Mouse (Mus musculus): ENCODE measurements at regions not wholly inside any gene's neighbourhood (a gene's known extent, or its start where the extent isn't known, plus 50 kb on each side); places are given as distances from the start of the nearest gene placed in this dataset.

- in situ Hi-C loops (cut with MboI; ENCODE audit: low sequenced_read_pairs in 2 of 2, unreplicated experiment in 2 of 2), result no loop called here
- no peak for DNase-seq (ENCODE audit: low read depth, low spot score)
- no peak overlapping the region for H3K9ac ChIP-seq (ENCODE audit: insufficient read depth, low read depth, low read length, poor library complexity, severe bottlenecking)
Measured at GRCm38 (mm10) chr16:62288948-62289347, 497.7 kb downstream of the Nsun3 start.

More at GRCm38 (mm10) chr16:62288948-62289347, 497.7 kb downstream of the Nsun3 start:
- H3K9me3 ChIP-seq (ENCODE audit: control insufficient read depth, insufficient read depth, low read depth, low read length), result no peaks in the 10 kb centered on the region
- H3K27ac ChIP-seq (ENCODE audit: insufficient read depth, low read depth, low read length, poor library complexity, severe bottlenecking), result no peak overlapping the region
- H3K4me1 ChIP-seq (ENCODE audit: control insufficient read depth in 2 of 2, insufficient read depth in 2 of 2, low read length in 2 of 2, poor library complexity in 1 of 2), result no peaks in the 10 kb centered on the region
- no peaks in the 10 kb centered on the region for H3K36me3 ChIP-seq (ENCODE audit: control insufficient read depth, insufficient read depth, low read length, poor library complexity, severe bottlenecking)
- no peak overlapping the region for H3K4me3 ChIP-seq (ENCODE audit: insufficient read depth in 1 of 2, low read depth in 1 of 2, low read length in 2 of 2, poor library complexity in 1 of 2, severe bottlenecking in 1 of 2)
- no peak for TF ChIP-seq MAFK (IDR thresholded peaks at IDR 0.05; ENCODE audit: insufficient read depth, low read depth, low read length)
- TF ChIP-seq CHD2 (IDR thresholded peaks at IDR 0.05; ENCODE audit: low read depth, low read length), result no peak
- TF ChIP-seq HCFC1 (IDR thresholded peaks at IDR 0.05; ENCODE audit: borderline replicate concordance, insufficient read depth, low read length), result no peak
- no peak for TF ChIP-seq ZC3H11A (IDR thresholded peaks at IDR 0.05; ENCODE audit: borderline replicate concordance, low read depth, low read length)
- no peak for TF ChIP-seq ZNF384 (IDR thresholded peaks at IDR 0.05; ENCODE audit: low read depth, low read length)

All from ES-E14 (cell line).